Mouse (Mus musculus): ENCODE results near the gene Ksr2.

DNA sequence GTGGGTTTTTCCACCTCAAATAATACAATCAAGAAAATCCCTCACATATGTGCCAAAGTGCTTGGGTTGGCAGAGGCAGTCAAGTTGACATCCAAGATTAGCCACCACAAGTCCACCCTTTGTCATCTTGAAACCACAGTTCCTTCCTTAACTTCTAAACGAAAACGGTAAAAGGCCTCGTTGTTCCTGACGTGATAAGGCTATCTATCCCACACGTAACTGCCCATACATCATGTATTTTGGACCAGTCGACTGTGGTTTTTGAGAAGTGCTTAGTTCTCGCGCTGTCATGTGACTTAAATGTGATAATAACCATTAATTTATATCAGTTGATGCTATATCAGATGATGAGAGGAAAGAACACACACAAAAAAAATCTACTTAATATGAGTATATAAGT, 55.8 kb downstream of the Ksr2 start:
- no peak for TF ChIP-seq CTCF (IDR thresholded peaks at IDR 0.05; ENCODE audit: low read depth, low read length)
- no peak for TF ChIP-seq POLR2A (IDR thresholded peaks at IDR 0.05; ENCODE audit: extremely low read depth, insufficient read depth, low read length)

Measured in liver, adult 2 months (tissue).